Mouse (Mus musculus): ENCODE results near the gene Ccdc61.

Ccdc61 gene

DNA sequence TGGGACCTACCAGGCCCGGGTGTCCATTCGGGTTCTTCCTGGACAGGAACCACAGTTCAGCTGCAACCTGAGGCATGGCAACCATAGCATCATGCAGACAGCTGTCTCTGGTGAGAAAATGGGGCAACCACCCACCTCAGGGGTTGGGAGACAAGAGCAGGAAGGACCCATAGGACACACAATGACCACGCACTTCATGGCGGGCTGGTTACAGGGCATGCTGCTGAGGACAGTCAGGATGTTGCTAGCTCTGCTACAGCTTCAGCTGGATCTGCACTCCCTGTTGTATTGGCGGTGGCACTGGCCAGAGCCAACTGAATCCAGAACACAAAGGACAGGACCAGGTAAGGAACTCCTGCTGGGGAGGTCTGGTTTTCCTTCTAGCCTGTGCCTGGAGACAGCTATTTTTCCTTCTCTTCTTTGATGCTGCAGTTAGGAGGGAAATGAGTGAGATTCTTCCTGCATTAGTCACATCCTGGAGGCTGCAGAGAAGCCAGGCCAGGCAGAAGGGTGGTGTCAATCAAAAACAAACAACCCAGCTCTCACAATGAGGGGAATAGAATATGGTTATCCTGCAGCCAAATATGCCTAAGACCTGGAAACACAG is 51.8 kb downstream of the Ccdc61 start:
- CTCF ChIA-PET, result no interaction called here

DNA sequence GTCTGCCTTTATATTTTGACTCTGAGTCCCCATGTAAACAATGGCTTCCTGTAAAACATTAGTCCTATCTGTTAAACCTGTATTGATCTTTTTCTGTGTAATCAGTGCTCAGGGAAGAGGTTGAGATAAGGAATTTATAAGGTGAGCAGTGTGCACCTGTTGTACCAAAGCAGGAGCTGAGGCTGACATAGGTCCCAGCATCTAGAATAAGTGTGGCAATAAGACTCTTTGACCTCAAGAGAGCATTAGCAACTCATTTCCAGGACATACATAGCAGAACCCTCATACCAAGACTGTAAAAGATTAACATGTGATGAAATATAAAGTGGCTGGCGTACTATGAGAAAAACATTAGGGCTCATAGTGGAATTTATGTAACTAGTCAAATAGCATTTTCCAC is 61.8 kb downstream of the Ccdc61 start:
- CTCF ChIA-PET, result no interaction called here

DNA sequence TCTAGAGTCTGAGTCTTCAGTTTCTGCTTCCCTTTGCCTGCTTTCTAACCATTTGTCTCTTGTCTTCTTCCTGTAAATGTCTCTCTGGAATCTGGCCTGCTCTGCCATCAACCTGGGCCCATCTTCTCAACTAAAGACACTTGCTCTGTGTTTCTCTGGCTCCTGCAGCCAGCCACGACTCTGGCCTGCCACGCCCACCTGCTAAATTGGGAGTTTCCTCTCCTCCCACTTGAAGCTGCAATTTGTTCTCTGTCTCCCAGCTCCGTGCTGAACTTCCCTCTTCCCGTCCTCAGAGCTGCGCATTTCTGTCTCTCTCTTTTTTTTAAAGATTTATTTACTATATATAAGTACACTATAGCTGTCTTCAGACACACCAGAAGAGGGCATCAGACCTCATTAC is 65.4 kb downstream of the Ccdc61 start:
- CTCF ChIA-PET, result no interaction called here

DNA sequence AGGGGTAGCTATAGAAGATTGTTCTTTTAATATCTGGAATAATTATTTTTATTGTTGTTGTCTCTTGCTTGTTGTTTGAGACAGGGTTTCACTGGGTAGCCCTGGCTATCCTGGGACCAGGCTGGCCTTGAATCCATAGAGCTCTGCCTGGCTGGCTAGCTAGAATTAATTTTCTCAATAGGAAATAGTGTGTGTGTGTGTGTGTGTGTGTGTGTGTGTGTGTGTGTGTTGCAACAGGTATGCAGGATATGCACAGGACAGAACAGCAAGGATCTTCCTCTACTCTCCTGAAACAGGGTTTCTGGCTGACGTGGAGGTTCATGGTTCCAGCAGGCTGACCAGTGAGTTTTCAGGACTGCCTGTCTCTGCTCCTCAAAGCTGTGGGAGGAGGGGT is 69.0 kb downstream of the Ccdc61 start:
- CTCF ChIA-PET, result no interaction called here
